Mouse (Mus musculus) liver, adult 2 months (tissue): ENCODE data around the gene Fam241b. TPM values are rescaled to one million over a fixed set of nuclear protein-coding genes. Genes with fewer than 3 reads are reported as not detected.

ENCODE experiments used
- DNase-seq: peaks from one replicate; pipeline ENCODE4 v3.0.0-alpha.2; 2011; ENCODE audit warnings: low read depth, low spot score; ENCODE audit errors: extremely low read depth
- H3K27ac ChIP-seq: fragments of 200-500 bp; replicated peaks from 2 replicates; pipeline ENCODE4 v1.5.1; 2012; ENCODE audit warnings: low read depth, mild to moderate bottlenecking, control low read depth, inconsistent platforms, low read length; ENCODE audit not compliant: insufficient read depth
- H3K27me3 ChIP-seq: fragments of 200-500 bp; 2 replicates; pipeline ENCODE4 v1.6.1; 2012; ENCODE audit warnings: mild to moderate bottlenecking, moderate library complexity, low read length, inconsistent platforms; ENCODE audit not compliant: control insufficient read depth, insufficient read depth
- H3K36me3 ChIP-seq: fragments of 200-500 bp; 2 replicates; pipeline ENCODE4 v1.6.1; 2012; ENCODE audit warnings: low read length, inconsistent platforms; ENCODE audit not compliant: control insufficient read depth, insufficient read depth
- H3K4me1 ChIP-seq: fragments of 200-500 bp; 2 replicates; pipeline ENCODE4 v1.6.1; 2011; ENCODE audit warnings: low read length; ENCODE audit not compliant: control insufficient read depth, insufficient read depth
- H3K4me3 ChIP-seq: fragments of 200-500 bp; 2 replicates; pipeline ENCODE4 v1.5.1; 2011; ENCODE audit warnings: low read depth, mild to moderate bottlenecking, control low read depth, low read length, moderate library complexity; ENCODE audit not compliant: insufficient read depth
- H3K79me2 ChIP-seq: fragments of 200-500 bp; 2 replicates; pipeline ENCODE4 v1.6.1; 2012; ENCODE audit warnings: inconsistent platforms, mild to moderate bottlenecking, low read length, moderate library complexity; ENCODE audit not compliant: control insufficient read depth, insufficient read depth
- H3K9ac ChIP-seq: fragments of 200-500 bp; 2 replicates; pipeline ENCODE4 v1.6.1; 2012; ENCODE audit warnings: low read depth, mild to moderate bottlenecking, control low read depth, inconsistent platforms, low read length
- CTCF ChIP-seq: fragments of 200-500 bp; IDR thresholded peaks from 2 replicates; pipeline ENCODE4 v1.5.1; 2011; ENCODE audit warnings: low read depth, low read length, control low read depth
- POLR2A ChIP-seq: fragments of 200-500 bp; IDR thresholded peaks from 2 replicates; pipeline ENCODE4 v1.6.1; 2011; ENCODE audit warnings: low read length, control low read depth; ENCODE audit not compliant: insufficient read depth; ENCODE audit errors: extremely low read depth
- WGBS: fragments of 180-500 bp; shearing (Covaris S2); methylation state at CpG from one replicate; pipeline ENCODE4 v1.1.7; 2018; 5-methylcytosine and 5-hydroxymethylcytosine counted together
- polyA plus RNA-seq: library from polyadenylated mRNA; depleted of rRNA; stranded (reverse); fragments of >200 nt; gene quantifications from 2 replicates; pipeline ENCODE4 v1.2.3, GENCODE M21; 2012
- total RNA-seq: library from RNA; depleted of rRNA; stranded (reverse); fragments of >200 nt; gene quantifications from 2 replicates; pipeline ENCODE4 v1.2.3, GENCODE M21; 2014

The Fam241b gene
- total and polyA plus RNA-seq, 2 experiments = 3.6 to 3.9 TPM

DNA sequence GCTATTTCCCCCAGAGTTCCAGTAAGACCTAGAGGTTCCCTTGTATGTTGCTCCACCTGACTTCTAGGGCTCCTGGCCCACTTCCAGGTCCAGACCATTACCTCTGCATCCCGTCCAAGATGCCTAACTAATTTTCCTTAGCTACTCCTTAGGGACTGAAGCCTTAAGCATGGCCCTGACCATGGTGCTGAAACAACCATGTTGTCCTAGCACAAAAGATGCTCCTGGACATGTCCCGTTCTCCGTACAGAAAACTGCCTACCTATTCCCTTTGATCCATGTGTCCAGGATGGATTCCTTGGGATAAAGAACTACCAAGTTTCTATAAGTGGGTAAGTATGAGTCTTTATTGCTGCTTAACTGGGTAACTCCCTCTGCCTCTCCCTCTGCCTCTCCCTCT is 5.7 kb downstream of the Fam241b start:
- DNase-seq = no peak
- peaks cover 11% of the 10 kb centered on the region for H3K27me3 ChIP-seq

DNA sequence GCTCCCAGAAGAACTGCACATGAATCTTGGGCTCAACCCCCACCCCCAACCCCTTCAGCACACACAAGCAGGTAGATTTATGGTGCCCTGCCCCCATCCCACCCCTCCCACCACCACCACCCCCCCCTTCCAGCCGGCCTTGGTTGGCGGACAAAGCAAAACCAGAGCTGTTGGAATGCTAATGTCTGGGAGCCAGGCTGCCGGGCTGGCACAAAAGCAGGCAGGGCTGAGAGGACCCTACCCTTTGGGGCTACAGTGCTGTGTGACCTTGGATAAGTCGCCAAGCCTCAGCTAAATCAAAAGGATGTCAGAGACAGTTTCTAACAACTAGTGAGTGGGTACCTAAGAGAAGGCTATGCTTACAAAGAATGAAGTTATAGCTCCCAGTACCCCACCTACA is 6.6 kb downstream of the Fam241b start:
- Histone ChIP-seq H3K4me1 (no peaks in the 10 kb centered on the region), H3K36me3 (no peaks in the 10 kb centered on the region), H3K27ac (no peak overlapping the region), H3K4me3 (no peak overlapping the region), H3K79me2 (no peaks in the 10 kb centered on the region), H3K9ac (no peak overlapping the region), H3K27me3 (peaks cover 15% of the 10 kb centered on the region)
- no peak for DNase-seq
- 14% methylated on average over 4 of the region's 4 CpGs for WGBS
- TF ChIP-seq POLR2A = no peak
- no peak for TF ChIP-seq CTCF

More for the DNA sequence above, 5.7 kb downstream of the Fam241b start:
- Histone ChIP-seq H3K4me3 (no peak overlapping the region), H3K4me1 (no peaks in the 10 kb centered on the region), H3K79me2 (no peaks in the 10 kb centered on the region), H3K27ac (no peak overlapping the region), H3K9ac (no peak overlapping the region), H3K36me3 (no peaks in the 10 kb centered on the region)
- WGBS = 19% methylated on average over 3 of the region's 3 CpGs
- TF ChIP-seq POLR2A (no peak), CTCF (no peak)

DNA sequence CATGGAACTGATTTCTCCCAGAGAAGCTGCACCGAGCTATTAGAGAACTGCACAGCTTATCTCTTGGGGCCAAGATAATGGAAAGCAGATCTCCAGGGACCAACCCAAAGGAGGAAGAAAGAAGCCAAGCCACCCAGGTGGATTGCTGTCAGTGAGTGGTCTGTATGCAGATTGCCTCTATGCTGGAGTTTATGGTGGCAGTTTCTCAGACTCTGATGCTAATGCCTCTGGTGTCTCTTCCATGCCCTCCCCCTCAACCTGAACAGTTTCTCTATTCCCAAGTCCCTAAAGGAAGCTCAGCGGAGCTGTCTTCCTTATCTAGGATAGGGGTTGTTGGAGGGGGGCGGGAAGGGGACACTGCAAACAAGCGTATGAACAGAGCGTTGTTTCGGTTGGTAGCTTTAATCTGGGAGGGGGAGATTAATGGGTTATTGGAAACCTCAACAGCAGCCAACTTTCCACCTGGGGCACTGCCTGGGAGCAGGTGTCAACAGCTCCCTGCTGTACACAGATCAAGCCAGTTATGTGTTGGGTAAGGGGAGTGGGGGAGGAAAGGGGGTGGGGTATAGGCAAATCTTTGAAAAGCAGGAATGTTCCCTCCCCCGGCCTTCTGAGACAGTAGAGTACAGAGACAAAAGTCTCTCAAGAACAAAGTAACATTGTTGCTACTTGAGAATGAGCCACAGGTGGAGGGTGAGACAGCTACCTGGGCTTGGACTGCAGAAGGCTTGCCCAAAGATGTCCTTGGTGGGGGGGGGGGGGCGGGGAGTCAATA is 7.8 kb downstream of the Fam241b start:
- Histone ChIP-seq H3K9ac (no peak overlapping the region), H3K27me3 (peaks cover 20% of the 10 kb centered on the region)

DNA sequence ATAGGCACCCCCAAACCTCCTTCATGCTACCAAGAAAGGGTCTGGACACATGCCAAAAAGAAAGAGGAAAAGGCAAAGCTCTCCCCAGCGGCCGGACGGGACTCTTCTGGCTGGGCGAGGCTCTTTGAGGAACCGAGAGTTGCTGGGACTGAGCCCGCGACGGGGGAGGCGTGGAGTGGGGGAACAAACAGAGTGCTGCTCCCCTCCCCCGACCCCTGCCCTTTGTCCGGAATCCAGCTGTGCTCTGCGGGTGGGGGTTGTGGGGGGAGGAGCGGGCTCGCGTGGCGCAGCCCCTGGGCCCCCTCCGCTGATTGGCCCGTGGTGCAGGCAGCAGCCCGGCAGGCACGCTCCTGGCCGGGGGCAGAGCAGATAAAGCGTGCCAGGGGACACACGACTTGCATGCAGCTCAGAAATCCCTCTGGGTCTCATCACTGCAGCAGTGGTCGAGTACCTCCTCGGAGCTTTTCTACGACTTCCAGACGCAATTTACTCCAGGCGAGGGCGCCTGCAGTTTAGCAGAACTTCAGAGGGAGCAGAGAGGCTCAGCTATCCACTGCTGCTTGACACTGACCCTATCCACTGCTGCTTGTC is 10.9 kb downstream of the Fam241b start, which contains the start of gene Neurog3:
Gene Neurog3 (plus strand): TSS at position 400 of the 591 bp plus-strand sequence.
- H3K4me3 ChIP-seq = no peak within 1 kb of the TSS
- H3K79me2 ChIP-seq = no peaks in the 10 kb centered on the region
- peaks cover 20% of the 10 kb centered on the region for H3K27me3 ChIP-seq
- H3K27ac ChIP-seq = no peak within 1 kb of the TSS
- DNase-seq = no peak
- 1% methylated on average over 29 of the region's 29 CpGs for WGBS
- H3K9ac ChIP-seq = no peak within 1 kb of the TSS
- TF ChIP-seq CTCF = no peak
- no peak for TF ChIP-seq POLR2A
- no peaks in the 10 kb centered on the region for H3K4me1 ChIP-seq
- H3K36me3 ChIP-seq = no peaks in the 10 kb centered on the region

More for the DNA sequence above, 7.8 kb downstream of the Fam241b start:
- Histone ChIP-seq H3K4me1 (no peaks in the 10 kb centered on the region), H3K27ac (no peak overlapping the region), H3K79me2 (no peaks in the 10 kb centered on the region), H3K4me3 (no peak overlapping the region), H3K36me3 (no peaks in the 10 kb centered on the region)
- WGBS = 9% methylated on average over 8 of the region's 8 CpGs
- no peak for DNase-seq
- TF ChIP-seq CTCF = no peak
- TF ChIP-seq POLR2A = no peak

DNA sequence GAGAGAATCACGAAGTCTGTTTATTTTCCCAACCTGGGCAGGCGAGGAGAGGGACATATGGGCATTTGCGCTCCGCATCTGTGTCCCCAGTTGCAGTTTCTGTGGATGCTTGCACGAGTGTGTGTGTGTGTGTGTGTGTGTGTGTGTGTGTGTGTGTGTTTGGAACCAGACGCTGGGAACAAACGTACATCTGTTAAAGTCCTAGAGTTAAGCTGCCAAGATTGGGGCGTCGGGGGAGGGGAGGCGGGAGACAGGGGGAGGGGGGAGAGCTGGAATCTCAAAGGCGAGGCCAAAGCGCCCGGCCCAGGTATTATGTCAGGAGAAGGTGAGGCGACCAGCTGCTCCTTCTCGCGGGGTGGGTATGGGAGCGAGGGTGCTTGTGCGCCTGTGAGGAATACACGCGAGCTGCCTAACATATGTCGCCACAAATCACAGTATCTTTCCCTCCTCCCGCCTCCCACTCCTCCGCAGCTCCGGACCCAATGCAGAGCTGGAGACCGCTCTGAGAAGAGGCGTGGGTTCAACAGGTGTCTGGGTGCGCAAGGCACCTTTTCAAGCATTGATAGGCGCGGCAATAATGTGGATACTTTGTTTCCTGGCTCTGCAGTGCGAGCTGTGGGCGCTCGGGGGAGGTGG is 15.3 kb downstream of the Fam241b start:
- TF ChIP-seq CTCF (no peak), POLR2A (no peak)
- WGBS = 2% methylated on average over 32 of the region's 32 CpGs
- H3K4me1 ChIP-seq = no peaks in the 10 kb centered on the region
- no peak for DNase-seq
- no peaks in the 10 kb centered on the region for H3K36me3 ChIP-seq
- no peaks in the 10 kb centered on the region for H3K79me2 ChIP-seq
- peaks cover 12% of the 10 kb centered on the region for H3K27me3 ChIP-seq
- H3K4me3 ChIP-seq = no peak overlapping the region
- no peak overlapping the region for H3K27ac ChIP-seq
- H3K9ac ChIP-seq = no peak overlapping the region
